Mouse (Mus musculus) liver (tissue): ENCODE results near the gene Grn.

Source experiments
- DNase-seq: peaks from one replicate; pipeline ENCODE4 v3.0.0-alpha.2; 2020; ENCODE audit warnings: mixed read lengths

Grn gene

DNA sequence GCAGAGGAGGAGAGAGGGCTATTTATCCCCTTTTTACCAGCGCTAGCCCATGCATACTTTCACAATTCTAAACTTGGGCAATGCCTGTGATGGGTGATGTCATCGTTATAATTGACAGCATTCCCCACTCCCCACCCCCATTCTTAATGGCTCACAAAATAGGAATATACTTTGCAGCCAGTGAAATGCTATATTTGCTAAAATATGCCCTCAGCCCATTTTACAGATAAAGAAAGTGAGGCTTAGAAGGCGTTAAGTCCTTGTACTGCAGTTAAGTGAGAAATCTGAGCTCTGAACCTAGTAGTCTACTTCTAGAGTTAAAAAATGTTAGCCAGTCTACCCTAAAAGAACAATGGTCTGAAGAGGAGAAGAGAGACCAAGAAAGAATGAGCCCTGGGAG, 14.2 kb downstream of the Grn start:
- DNase-seq: no peak

DNA sequence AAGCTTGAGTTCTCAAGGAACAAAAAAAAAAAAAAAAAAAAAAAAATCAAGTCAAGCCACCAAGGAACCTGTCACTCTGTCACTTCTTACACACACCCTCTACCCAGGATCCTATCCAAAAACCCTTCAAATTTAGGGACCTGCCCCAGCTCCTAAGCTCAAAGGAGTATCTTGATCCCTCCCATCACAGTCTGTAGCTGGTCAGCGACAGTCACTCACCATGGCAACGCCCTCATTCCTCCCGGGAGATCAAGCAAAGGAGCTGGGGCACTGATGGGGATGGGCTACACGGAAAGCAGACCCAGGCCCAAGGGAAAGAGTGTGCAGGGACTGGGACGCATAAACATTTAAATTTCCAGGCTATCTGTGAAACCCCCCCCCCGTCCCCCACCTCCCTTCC, 14.7 kb downstream of the Grn start:
- no peak for DNase-seq

DNA sequence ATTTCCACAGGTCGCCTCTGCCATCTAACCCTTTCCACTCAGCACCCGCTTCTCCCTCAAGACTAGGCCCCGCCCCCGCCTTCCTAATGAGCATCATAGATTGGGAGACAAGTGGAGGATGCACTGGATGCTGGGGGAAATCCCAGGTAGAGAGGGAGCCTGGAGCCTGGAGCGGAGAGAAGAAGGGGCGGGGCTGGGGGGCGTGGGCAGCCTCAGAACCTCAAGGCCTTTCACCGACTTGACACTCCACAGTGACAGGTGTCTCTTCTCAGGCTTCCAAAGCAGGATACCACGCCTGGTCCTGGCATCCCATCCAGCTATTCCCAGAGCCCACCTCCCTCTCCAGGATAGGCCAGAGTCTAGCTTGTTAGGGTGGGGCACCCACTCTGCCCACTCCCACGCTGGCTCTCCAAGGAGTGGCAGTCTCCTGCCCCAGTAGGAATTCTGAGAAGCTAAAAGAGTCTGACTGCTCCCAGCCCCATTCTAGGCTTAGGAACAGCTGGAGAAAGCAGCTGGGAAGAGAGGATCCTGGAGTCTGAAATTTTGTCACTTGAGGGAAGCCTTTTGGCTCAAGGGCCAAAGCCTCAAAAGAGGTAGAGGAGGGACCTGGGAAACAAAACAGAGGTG, 15.3 kb downstream of the Grn start:
- DNase-seq: no peak

DNA sequence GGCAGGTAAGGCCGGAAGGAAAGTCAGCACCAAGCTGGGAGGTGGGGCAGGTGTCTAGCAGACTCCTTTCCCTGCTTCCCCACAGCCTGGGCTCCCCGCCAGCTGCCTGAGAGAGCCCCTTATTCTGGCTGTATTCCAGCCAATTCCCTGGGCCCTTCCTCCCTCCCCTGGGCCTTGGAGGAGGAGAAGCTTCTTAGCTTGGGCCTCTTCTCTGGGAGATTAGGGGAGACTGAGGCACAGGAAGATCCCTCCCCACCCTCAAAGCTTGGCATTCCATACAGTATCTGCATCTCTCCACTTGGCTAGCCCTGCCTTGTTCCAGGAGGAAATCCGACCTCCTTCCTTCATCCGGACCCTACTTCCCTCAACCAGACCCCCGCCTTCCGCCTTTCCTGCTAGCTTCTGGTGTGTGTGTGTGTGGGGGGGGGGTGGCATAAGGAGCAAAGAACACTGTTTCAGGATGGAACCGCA, 15.8 kb downstream of the Grn start:
- DNase-seq: no peak

DNA sequence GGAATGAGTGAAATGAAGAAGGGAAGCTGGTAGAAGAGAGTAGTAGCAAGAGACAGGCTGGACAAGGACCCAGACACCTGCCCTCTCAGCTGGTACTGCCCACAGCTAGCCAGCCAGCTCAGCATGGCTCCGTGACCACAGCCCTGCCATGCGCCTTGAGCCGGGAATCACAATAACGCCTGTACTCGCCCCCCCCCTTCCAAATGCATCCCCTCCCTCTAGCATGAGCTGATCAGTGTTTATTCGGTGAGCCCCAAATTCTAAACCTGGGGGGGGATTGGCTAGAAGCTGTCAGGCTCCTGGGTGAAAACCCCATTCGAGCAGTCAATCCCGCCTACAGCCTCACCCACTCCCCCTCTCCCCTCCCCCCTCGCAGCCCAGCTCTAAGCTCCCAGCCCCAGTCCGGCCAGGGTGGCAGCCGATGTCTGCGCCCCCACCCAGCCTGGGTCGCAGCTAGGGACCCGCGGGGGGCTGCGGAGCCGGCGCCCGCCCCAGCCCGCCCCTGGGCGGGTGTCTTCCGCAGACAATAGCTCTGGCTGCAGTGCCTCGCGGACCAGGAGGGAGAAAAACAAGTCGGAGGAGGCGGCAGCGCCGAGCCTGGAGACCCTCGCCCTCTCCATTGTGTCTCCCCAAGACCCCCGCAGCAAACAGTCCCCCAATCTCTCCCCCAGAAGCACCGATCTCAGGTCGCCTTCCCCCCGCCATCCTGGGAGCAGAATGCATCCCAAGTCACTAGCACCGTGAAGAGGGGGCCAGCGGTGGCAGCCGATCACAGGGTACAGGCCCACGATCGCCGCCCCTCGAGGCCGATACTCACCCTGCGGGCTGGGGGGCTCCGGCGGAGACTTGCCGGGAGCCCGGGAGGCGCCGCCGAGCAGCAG, 16.7 kb downstream of the Grn start:
- no peak for DNase-seq

DNA sequence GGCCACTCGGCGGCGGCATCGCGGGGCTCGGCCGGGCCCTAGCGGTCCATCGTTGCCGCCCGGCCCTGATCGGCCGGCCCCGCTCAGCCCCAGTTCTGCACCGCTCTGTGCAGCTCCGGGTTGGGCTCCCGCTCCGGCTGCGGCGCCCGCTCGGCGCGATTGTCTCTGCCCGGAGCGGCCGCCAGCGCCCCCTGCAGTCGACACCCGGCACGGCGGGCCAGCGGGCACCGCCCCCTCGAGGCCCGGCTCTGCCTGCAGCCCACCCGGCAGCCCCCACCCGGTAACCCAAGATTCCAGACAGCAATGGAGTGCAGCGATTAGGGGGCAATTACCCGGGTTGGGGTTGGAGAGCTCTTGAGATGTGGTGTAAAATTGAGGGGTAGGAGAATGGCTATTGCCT, 17.4 kb downstream of the Grn start, which contains the start of gene Fam171a2:
Gene Fam171a2 (minus strand): TSS at position 186 of the 400 bp plus-strand sequence.
- DNase-seq: peak; percentile 75

DNA sequence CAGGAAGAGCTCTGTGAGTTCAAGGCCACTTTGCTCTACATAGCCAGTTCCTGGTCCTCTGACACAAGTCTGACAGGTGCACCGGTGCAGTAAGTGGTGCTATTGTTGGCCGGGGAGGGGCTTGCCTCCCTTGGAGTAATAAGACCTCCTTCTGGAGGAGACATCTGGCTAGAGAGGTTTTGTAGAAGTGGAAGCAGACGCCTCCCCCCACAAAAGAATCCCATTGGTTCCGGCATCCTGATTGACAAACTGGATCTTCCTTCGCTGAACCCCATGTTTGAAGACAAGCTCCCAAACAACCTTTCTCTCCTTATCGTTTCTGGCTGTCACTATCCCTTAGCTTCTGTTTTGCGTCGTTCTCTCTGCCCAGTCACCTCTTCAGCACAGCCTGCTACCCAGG, 18.2 kb downstream of the Grn start:
- no peak for DNase-seq

DNA sequence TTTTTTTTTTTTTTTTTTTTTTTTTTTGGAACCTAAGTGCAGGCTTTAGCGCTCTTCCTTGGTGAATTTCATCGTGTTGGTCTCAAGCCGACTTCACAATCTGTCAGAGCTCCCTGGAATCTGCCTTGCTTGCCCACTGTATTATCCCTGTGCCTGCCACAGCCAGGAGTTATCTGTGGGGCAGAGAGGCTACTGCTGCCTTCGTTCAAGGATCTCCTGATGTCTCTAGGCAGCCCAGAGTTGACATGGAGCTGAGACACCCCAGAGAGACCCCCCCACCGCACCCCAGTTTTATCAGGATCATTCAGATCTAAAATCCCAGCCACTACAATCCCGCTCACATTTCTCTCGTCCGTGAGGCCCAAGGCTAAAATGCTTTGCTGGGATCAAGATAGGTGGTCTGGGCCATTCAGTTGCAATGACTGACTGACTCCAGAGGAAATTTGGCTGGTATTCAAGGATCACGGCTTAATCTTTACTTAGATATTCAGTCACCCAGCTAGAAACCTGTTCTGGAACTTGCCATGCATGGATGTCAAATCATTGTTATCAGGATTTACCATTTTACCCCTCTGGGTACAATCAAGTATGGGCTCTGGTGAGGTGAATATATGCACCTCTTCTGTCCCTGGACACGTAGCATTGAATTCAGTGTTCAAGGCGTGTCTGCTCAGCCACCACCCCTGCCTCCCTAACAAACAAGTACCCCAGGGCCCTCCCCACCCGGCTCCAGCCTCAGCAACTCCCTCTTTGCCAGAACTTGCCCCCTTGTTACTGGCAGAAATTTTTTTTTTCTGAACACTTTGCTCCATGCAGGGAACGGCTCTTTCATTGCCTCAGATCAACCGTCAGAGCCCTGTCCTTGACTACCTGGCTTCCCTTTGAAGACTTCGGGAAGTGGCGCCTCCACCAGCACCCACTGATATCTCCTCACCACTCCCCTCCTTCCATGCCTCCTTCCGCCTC, 19.2 kb downstream of the Grn start:
- no peak for DNase-seq

DNA sequence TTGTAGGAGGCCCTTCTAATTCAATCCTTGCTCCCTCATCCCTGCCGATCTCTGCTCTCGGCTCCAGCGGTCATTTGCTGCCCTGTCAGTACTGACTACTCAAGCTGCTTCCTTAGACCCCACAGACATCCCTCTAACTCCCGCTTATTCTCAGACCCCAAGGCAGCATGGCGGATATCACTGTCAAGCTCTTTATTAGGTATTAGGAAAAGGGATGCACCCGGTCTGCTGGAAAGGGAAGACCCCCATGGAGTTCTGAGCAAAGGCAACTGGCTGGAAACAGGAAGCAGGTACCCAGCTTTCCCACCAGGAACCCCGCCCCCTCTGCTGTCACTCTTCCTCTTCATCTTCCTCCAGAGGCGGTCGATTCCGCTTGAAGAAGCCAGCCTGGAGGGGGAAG, 23.0 kb downstream of the Grn start:
- DNase-seq: no peak

DNA sequence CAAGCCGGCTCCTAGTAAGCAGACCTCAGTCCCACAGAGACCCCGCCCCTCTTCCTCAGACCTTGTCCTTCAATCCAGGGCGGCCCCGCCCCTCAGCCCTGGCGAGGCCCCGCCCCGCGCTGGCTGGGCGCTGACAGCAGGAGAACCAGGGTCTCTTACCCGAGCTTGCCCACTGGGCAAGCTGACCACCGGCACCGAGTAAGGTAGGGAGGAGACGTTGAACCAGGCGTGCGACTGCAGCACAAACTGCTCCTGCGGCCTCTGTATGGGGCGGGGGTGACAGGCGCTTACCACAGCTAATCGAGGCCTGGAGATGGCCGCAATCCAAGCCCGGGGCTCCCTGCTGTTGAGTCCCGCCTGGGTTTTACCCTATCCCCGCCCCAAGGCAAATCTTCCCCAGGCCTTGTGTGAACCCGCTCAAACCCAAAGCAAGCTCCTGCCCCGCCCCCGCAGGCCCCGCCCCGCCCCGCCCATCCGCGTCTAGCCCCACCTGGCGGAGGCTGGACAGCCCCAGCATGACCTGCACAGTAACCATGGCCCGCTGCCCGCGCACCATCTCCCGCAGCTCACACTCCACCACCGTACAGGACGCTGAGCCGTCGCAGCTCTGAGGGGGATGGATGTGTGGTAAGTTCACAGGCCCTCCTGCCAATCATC, 25.8 kb downstream of the Grn start:
- peak; percentile 87 for DNase-seq

DNA sequence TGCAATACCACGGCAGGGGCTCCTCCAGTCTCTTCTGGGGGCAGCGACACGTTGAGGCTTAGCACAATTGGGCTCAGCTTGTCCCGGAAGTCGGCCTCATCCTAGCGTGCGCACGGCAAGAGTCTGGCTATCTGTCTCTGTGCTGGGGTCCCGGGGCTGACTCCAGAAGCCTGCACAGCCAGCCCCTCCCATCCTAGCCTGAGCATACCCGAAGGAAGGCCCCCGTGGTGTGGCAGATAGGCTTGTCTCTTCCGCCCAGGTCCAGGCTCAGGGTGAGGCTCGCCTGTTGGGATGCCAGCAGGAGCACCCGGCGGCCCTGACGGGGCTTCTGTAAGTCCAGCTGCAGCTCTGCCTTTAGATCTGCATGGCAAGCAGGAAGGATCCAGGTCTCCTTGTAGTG, 30.4 kb downstream of the Grn start:
- DNase-seq: peak; percentile 57

DNA sequence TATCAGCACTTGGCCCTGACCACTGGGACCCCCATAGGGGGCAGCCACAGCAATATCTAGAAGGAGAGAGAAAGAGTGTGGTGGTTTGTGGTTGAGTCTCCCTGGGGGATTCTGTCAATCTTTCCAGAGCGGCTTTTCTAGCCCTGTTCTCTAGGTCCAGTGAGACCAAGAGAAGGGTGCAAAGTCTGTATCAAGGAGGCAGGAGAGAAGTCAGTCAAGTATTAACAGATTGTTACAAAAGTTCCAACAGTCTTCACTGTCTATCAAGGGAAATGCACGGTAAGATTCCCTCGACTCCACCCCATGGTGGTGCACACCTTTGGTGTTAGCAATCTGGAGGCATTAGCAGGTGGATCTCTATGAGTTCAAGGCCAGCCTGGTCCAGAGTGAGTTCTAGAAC, 31.6 kb downstream of the Grn start:
- no peak for DNase-seq

DNA sequence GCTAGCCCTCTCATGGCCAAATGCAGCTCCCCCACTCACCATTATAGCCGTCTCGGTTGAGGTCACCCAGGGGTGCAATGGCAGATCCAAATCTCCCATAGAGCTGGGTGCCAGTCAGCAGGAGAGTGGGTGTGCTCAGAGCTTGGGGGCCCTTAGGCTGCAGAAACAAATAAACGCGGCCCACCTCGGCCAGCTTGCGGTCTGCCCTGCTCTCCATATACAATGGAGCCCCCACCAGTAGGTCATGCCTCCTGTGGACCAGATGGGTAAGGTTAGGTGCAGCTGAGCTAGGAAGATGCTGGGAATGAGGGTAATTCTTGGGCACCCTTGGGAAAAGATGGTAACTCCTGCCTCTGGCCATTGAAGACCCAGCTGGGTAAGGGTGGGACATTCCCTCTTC, 34.8 kb downstream of the Grn start:
- no peak for DNase-seq

DNA sequence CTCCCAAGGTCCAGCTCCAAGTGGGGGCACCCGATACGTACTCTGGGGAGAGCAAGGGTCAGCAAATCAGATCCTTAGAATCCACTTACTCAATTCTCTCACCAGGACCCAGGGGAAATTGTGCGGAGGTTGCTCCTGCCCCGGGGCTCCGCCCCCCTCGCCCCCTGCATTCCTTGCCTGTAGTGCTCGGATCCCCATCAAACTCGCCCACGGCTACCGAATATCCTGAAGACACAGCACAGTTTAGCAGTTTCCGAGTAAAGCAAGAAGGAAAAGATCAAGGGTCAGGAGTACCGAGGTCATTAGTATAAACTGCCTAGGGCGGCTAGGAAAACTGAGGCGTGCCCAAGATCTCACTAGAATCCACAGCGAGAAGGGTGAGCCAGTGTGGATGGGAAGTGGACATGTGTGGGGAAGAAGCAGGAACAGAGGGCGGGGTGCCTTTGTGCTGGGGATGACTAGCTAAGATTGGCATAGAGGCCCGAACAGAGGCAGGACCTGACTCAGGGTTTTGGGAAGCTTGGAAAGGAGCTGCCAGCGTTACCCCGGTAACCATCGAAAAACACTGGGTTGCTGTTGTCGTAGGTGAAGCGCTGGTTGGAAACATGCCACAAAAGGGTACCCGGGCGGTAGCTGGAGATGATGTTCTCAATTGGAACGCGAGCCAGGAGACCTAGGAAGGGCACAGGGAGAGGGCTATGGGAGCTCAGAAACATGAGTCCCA, 35.8 kb downstream of the Grn start:
- DNase-seq: no peak

DNA sequence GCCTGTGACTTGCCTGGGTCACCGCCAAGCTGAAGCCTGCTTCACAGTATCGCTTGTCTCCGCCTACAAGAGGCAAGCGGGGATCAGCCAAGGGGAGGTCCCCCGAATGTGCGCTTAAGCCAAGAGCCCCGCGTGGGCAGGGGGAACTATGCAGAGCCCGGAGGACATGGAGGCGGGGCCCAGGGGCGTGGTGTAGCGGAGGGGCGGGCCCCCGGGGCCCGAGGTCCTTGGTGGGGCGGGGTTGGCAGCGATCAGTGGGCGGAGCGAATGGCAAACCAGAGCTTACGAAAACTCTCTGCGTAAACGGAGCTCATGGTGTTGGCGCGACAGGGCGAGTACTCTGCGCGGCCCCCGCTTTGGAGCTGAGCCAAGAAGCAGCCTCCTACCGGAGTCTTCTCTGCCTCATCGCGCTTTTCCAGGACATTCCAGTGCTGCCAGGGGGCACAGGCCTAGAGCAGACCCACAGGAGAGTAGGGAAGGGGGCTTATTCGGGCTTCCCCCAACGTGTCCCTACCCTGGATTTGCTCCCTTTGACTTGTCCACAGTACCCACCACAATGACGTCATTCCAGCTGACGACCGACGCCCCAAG, 37.0 kb downstream of the Grn start:
- DNase-seq: peak; percentile 98

DNA sequence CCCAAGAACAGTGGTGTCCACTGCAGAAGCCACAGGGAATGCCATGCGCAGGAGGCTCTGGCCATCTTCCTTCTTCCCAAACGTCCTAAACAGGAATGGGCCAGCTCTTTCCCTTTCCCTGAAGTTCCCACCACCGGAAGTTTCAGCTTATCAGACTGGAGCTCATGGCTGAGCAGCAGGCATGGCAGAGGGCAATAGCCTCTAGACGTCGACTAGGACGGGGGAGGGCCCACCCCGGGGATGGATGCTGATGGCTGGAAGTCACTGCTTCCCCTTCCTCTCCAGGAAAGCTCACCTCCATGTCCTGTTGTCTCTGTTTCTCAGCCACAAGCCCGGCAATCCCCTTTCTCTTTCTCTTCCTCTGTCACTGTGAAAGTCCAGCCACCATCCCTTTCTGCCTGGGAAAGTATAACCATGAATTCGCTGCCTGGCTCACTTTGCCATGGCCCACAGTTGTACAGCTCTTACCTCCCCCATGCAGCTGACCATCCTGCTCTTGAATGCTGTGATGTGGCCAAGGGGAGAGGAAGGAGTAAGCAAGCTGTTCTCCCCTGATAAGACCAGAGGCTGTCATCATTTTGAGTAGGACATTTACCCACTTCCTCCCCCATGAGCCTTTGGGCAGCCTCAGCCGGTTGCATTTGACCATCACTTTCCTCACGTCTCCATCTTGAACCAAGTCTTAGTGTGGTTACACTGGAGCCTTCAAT, 39.7 kb downstream of the Grn start, which contains the start of gene Itga2b:
Gene Itga2b (minus strand): TSS at position 475 of the 710 bp plus-strand sequence.
- peak; percentile 66 for DNase-seq

DNA sequence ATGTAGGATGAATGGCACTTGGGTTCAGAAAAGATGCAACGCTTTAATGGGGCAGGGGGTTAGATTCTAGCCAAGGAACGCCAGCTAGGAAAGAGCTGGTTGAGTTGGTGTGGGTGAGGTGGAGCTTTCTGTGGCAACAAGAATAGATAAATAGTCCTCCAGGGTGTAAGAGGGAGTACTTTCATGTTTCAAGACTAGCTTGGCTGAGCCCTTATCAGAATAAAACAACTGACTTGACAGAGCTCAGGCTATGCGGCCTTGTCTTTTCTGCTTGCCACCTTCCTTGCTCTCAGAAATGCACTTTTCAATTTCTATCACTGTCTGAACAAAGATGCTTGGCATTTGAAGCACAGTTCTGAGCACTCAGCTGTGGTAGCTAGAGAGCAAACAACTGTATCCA, 44.9 kb downstream of the Grn start:
- DNase-seq: no peak

DNA sequence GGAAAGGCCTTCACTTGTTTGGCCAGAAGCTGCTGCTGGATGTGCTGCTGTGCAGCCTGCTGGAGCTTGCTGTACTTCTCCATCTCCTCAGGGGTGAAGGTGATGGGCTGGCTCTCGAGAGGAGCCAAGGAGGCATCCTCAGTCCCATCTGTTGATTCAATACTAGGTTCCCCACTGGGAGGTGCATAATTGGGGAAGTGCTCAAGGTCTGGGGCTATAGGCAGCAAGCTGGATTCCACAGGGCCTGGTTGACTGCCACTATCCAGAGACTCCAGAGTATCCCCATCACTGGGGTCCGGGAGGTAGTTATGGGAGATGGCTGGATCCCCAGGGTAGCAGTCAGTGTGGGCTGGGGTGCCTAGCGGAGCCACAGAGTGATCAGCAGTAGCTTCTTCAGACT, 48.6 kb downstream of the Grn start:
- DNase-seq: no peak

DNA sequence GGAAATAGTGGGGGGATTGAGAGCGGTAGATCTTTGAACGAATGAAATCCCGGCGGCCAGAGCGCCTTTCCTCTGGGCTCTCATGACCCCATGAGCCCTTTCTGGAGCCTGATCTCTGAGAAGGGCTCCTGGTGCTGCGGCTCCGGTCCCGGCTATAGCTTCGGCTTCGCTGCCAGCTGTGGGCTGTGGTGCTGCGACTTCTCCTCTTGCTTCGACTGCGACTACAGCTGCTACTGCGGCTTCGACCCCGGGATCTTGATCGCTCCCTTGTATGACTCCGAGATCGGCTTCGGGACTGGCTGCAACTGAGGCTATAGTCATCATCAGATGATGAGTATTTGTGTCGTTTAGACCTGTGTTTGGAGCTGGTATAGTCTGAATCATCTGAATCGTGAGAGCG, 49.5 kb downstream of the Grn start:
- no peak for DNase-seq

DNA sequence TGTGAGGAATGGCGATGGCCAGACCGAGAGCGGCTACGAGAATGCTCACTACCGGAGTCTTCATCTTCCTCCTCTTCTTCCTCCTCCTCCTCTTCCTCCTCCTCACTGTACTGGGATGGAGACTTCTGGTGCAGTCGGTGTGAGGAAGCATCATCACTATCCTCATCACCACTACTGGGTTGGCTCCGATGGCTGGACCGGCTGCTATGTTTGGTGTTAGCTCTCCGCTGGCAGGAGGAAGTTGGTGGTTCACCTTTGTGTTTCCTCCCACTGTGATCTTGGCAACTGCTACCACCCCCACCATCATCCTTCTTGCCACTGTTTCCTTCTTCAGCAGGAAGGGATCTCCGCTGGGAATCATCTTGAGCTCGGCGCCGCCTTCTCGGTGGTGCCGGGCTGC, 50.0 kb downstream of the Grn start:
- DNase-seq: no peak

DNA sequence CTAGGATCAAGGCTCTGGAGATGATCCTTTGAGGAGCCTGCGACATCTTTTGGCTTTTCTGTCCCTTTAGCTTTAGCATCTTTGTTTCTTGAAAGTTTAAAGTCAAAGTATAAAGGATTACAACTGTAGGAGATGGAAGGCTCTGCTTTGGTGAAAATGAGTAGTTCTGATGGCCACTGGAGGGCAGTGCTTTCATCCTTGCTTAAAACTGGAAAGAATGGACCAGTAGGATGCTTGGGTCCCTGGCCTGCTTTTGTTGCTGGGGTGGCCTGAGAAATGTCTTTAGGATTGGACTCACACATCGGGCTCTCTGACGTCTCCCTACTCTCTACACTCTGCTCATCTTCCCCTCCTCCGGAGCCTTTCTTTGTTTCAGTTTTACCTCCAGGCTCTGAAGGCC, 50.8 kb downstream of the Grn start:
- DNase-seq: no peak
